Mouse (Mus musculus) CD4-positive, CD25-positive, alpha-beta regulatory T cell, adult 4 months (primary cell): Measurements from ENCODE around the gene Map7d1. TPM values are rescaled to one million over a fixed set of nuclear protein-coding genes. Genes with fewer than 3 reads are reported as not detected.

Source experiments
- ATAC-seq: one replicate; pipeline ENCODE4 v1.8.0; 2017
- polyA plus RNA-seq, 2 experiments: library from polyadenylated mRNA; unstranded; fragments of 100-300 nt; shearing (Covaris generic); gene quantifications; one replicate each; pipeline ENCODE4 v1.2.1; 2017

The Map7d1 gene
- polyA plus RNA-seq, 2 experiments from 2014 or later = 2.0 to 6.3 TPM

GRCm38 (mm10) chr4:126262119-126262807, 6.1 kb upstream of the Map7d1 start, which contains the start of gene Trappc3:
Gene Trappc3 (plus strand): TSS chr4:126262325.
- peak; percentile 87 for ATAC-seq

DNA sequence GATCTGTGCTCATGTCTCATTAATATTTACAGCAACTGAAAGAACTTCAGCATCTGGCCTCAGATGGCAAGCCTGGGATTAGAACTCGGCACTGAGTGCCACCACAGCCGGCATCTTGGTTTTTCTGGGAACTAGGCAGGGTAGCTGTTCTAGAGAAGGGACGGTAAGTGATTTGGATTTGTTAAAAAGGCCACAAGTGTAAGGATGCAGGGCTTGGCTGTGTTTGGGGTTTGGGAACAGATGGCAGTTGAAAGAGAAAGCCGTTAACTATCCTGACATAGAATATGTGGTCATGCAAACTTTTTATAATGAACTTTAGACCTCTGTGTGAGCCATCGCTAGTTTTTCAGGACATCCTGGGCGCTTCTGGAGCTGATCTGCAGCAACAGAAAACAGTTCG, 5.5 kb upstream of the Map7d1 start:
- ATAC-seq = no peak

DNA sequence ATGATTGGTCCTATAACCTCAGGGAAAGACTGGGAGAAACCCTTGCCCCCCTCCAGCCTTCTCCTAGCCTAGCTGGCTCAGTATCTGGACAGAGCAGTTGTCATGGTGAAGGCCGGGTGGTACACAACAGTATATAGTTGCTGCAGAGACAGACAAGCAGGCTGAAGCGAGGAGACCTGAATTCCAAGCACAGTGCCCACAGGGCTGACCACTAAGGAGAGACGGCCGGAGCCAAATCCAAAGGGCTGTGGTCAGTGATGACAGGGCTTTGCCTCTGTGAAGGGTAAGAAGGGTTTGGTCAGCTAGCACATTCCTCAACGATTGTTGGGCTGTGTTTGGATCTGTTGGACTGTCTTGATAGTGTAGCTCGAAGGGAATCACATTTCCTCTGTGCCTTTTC, 5.1 kb upstream of the Map7d1 start:
- no peak for ATAC-seq

GRCm38 (mm10) chr4:126260520-126261201, 4.5 kb upstream of the Map7d1 start:
- ATAC-seq = no peak

- ATAC-seq = peak; percentile 50
Observed at GRCm38 (mm10) chr4:126259523-126260160, 3.5 kb upstream of the Map7d1 start.

- ATAC-seq = no peak
Observed at GRCm38 (mm10) chr4:126259063-126259462, 2.9 kb upstream of the Map7d1 start.

DNA sequence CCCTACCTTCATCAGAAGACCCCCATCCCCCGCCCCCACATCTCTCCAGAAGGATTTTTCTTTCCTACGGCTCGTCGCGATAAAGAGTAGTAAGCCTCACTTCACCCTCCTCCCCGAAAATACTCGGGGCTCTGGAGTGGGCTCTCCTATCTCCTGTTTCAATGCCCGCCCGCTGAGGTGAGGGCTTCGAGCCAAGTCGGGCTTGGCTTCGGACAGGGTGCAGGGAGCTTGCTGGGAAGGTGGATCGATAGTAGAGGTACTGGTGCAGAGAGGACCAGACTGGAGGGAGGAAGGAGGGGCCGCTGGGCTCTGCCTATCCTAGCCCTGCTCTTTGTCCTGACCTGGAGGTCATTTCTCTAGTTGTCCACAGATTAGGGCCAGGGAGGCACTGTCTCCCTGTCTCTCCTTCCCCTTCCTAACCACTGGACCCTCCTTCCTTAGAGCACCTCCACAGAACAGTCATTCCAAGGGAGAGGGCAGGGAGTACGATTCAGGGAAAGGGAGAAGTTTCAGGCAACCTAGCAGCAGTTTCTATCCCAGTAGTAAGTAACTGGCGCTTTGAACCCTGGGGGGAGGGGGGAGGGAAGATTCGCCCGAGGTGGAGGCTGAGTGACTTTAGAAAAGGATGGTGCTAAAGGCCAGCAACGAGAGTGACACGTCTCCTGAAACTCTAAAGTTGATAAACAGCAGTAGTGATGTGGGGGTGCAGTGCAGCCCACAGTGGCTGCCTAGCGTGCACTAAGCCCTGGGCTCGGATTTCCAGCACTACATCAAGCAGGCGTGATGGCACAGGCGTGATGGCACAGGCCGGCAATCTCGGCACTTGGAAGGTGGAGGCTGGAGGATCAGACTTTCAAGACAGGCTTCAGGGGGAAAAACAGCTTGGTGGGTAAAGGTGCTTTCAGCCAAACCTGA, 1.1 kb upstream of the Map7d1 start:
- ATAC-seq = no peak

DNA sequence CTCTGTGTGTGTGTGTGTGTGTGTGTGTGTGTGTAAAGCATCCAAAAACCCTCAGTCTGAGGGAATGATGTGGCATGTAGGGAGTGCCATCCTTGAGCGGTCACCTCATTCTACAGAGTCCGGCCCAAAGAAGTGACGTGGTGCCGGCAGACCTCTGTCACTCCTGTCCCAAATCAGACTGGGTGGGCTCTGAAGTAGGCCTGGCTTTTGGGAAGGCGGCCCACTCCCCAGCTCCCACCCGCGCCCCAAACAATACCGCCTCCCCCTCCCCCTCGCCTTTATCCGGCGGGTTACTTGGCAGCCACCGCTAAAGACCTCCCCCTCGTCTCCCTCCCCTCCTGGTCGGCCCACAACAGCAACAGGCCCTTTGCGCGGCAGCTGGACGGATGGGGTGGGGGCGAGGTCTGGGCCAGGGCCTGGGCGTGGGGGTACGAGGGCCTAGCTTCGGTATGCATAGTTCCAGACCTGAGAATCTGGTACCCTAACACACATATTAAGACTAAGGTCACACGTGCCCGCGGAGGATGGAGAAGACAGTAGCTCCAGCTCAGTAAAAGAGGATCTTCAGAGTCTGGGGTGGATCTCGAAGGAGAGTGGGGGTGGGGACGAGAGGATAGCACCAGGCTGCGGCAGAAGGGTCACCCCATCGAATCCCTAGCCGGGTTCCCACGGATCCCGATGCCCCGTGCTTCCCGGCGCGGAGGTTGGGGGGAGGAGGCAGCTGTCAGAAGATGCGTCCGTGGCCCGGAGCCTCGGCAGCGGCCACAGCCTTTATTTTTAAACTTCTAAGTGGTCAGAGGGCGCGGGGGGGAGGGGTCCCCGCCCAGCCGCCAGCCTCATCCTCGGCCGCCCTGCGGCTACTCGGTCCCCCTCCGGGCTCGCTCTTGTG, 786 bp downstream of the Map7d1 start:
- no peak for ATAC-seq

GRCm38 (mm10) chr4:126254315-126255112, 1.6 kb downstream of the Map7d1 start:
- ATAC-seq = no peak

- ATAC-seq = peak; percentile 23
Observed at GRCm38 (mm10) chr4:126253637-126254272, 2.4 kb downstream of the Map7d1 start.

- ATAC-seq = no peak
Observed at GRCm38 (mm10) chr4:126252411-126253237, 3.5 kb downstream of the Map7d1 start.

GRCm38 (mm10) chr4:126251655-126252254, 4.4 kb downstream of the Map7d1 start:
- ATAC-seq = no peak

DNA sequence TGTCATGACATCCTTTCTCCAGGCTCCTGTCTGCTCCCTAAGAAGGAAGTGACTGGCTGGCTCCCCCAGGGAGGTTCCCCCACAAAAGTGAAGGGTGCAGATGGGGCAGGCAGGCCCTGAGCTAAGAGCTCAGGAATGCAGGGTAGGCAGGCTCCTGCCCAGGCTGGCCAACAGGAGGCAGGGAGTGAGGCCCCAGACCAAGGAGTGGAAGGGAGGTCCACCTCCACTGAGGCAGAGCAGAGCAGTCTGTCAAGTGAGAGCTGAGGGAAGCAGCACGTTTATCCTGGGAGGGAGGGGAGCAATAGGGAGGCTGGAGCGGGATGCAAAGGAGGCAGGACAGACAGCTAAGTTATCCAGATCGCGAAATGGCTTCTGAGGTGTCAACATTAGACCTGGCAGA, 5.5 kb downstream of the Map7d1 start:
- ATAC-seq = no peak

DNA sequence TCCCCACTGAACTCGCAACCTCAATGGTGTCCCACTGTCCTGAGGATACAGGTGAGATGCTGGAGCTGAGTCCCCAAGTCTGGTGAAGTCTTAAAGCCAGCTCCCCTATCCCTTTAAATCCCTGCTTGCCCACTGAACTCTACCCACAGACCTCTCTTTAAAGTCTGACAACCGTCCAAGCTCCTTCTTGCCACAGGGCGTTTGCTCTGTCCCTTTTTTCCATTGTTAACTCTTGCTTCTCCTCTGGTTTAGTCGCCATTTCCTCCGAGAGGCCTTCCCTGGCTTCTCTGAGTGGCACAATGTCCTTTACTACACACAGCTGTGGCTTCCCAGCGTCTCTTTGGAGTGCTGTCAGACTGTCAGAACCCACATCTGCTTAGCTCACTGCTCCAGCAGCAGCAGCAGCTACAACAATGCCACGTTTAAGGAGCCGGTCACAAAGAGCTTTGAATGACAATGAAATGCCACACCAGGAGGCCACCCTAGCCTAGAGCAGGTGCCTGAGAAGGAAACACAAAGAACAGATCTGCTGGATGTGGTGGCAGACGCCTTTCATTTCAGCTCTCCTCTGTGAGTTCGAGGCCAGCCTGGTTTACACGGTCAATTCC, 7.8 kb downstream of the Map7d1 start:
- no peak for ATAC-seq

- ATAC-seq = no peak
Observed at GRCm38 (mm10) chr4:126246202-126246889, 9.8 kb downstream of the Map7d1 start.

- ATAC-seq = no peak
Observed at GRCm38 (mm10) chr4:126242510-126242909, 13.6 kb downstream of the Map7d1 start.

- no peak for ATAC-seq
Observed at GRCm38 (mm10) chr4:126241956-126242355, 14.2 kb downstream of the Map7d1 start.
